Mouse (Mus musculus) fat pad, adult 2 months (tissue): ENCODE measurements around the gene Rftn2.
A peak's percentile ranks its signal among the peaks of the same experiment; 100 is the strongest.

Source experiments
- DNase-seq: peaks from one replicate; pipeline ENCODE4 v3.0.0-alpha.2; 2011; ENCODE audit warnings: low read depth, low spot score; ENCODE audit errors: extremely low read depth

Rftn2 gene

GRCm38 (mm10) chr1:55173720-55174557 lies 52.6 kb downstream of the Rftn2 start:
- peak; percentile 63 for DNase-seq

DNA sequence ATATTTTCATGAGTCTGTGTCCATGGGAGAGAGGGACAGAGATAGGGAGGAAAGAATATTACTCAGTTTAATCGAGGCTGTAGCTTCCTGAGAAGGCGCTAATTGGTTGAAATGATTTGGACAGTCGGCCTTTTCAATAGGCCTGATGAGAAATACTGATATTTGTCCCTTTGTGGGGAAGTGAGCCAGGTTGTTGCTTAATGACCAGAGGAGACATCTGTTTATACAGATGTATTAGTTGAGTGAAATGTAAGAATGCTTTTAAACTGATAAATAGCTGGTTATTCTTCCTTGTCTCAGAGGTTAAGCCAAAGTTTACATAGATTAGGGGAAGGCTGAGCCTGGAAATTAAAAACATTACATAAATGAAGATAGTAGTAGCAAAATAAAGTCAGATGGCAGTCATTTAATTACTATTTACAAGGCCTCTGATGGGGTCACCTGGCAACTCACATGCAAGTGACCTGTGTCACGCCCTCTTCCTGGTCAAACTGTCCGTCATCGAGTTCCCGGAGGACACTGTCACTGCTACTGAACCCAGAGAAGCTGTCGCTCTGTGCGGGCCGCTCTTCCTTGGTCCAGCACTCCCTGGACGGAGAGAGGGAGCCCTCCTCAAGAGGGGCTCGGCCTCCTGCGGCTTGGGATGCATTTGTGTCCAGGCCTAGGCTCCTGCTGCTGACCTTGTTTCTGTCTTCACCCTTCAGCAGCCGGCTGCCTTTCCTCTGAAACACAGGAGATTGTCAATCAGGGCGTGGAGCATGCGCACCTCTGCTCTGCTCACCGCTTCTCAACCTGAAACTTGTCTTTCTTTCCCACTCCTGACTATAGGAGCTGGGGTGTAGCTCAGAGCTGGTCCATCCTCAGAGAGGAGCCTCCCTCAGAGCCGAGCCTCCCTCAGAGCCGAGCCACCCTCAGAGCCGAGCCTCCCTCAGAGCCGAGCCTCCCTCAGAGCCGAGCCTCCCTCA lies 54.9 kb downstream of the Rftn2 start:
- DNase-seq = no peak

DNA sequence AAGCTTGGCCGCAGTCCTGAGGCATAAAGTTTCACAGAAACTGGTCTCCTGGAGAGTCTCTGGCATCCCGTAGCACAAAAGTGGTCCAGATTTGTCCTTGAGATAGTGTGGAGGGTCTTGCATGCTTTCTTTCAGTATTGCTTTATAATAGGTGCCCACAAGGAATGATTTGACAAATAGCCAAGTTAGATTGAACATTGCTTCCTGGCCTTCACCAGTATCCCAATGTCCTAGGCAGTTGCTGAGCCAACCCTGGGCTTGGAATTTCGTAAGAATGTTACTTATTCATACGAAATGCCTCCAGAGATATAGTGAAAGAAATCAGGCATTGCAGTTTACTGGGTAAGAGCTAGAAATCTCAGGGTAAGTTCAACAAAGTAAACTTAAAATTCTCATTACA lies 58.0 kb downstream of the Rftn2 start:
- DNase-seq = no peak

DNA sequence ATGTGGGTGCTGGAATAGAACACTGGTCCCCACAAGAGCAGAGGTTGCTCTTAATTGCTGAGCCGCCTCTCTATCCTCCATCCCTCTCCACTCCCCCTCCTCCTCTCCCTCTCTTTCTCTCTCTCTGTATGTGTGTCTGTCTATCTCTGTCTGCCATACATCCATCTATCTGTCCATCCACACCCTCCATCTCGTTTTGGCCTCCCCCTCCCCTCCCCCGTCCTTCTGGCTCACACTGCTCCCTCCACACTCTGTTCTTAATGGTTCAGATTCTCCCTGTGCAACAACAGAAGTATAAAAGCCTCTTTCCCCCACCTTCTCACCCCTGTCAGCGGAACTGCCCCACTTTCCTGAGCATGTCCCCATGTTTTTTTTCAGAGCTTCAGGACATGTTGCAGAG lies 59.0 kb downstream of the Rftn2 start:
- no peak for DNase-seq

- peak; percentile 90 for DNase-seq
Observed at GRCm38 (mm10) chr1:55164005-55164404, 62.6 kb downstream of the Rftn2 start.

DNA sequence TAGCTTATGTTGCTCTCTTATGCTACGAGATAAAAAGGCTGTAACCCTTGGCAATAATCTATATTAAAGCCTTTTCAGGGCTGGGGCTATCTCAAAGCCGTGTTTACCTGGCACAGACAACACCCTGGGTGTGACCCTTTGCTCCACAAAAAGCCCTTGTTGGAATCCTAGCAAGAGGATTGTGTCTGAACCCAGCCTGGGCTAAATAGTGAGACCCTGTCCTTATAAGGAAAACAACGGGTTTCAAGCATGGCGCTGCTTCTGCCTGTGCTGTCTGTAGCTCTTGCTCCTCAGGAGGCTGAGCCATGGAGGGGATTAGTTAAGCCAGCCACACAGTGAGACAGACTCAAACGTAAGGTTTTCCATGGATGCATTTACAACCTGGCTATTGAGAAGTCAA lies 63.8 kb downstream of the Rftn2 start:
- DNase-seq = no peak

- no peak for DNase-seq
Observed at GRCm38 (mm10) chr1:55161895-55162294, 64.7 kb downstream of the Rftn2 start.

DNA sequence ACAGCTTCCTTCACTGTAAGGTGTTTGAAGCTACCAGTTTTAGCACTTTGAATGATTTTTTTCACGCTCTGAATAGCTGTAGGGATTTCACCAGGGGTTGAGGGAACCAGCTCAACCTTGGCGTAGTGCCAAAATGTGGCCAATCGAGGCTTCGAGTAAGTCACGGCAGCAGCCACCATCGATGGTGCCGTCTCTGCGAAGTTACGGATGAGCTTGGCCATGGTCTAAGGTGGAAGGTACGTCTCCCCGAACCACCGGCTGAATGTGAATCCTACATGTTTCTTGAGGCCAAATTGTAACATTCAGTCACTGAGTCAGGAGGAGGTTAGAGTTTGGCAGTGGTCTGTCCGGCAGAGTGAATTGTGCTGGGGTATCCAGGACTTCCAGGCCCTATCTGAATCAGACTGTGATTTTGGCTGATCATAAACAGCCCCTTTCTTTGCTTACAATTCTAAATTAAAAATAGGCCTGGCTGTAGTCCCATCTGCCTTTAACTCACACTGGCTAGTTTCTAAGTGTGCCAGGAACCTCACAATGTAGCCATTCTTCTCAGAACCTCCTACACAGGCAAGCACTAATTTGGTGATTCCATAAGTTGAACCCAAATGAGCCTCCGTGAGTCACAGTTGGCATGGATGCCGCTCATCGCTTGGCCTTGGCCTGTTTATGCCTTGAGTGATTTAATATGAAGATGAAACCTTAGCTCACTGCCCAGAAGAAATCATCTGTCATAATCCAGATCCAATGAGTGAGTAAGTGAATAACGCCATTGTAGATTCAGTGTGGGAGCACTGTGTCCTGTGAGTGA lies 65.5 kb downstream of the Rftn2 start:
- peak; percentile 100 for DNase-seq

GRCm38 (mm10) chr1:55160218-55160617 lies 66.4 kb downstream of the Rftn2 start:
- DNase-seq = no peak

- no peak for DNase-seq
Observed at GRCm38 (mm10) chr1:55158821-55159220, 67.8 kb downstream of the Rftn2 start.

- no peak for DNase-seq
Observed at GRCm38 (mm10) chr1:55158211-55158610, 68.4 kb downstream of the Rftn2 start.

DNA sequence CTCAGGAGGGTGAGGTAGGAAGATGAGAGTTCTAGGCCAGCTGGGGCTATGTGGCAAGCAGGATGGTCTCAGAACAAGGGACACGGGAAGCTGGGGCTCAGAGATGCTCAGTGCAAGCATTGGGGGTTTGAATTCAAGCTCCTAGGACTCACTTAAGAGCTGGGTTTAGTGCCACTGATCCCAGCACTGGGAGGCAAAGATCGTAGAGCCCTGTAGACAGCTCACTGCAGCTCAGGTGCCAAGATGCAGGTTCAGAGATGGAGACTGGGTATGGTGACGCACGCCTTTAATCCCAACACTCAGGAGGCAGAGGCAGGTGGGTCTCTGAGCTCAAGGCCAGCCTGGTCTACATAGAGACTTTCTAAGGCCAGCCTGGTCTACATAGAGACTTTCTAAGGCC lies 69.3 kb downstream of the Rftn2 start:
- no peak for DNase-seq

DNA sequence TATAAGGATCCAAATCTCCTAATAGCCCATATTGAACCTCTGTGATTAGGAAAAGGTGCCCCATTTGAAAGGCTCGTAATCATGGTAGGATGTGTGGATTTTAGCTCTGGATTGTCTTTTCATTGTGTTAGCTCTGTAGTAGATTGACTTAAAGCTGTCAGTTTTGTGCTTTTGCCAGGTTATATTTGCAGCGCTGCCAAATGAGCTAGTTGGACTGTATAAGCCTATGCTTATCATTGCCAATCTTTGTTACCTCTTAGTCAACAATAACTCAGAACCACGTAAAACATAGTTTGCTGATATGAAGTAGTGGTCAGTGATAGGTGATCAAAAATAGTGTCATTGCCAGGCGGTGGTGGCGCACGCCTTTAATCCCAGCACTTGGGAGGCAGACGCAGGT lies 81.0 kb downstream of the Rftn2 start:
- no peak for DNase-seq

DNA sequence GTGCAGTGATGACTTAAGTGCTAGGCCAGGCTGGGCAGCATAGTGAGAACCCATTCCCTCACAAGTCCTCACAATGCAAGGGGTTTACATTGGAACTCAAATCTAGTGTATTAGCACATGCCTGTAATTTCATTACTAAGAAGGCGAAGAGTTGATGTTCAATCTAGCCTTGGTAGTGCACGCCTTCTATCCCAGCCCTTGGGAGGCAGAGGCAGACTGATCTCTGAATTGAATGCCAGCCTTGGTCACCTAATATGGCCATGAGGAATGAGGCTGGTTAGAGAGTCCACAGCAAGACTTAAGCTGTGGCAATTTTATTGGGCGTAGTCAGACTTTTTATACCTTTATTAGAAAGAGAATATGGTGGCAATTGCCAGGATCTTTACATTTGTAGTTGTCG lies 82.2 kb downstream of the Rftn2 start:
- no peak for DNase-seq

- DNase-seq = no peak
Observed at GRCm38 (mm10) chr1:55135846-55136245, 90.7 kb downstream of the Rftn2 start.

- no peak for DNase-seq
Observed at GRCm38 (mm10) chr1:55134301-55134700, 92.3 kb downstream of the Rftn2 start.

GRCm38 (mm10) chr1:55133173-55133572 lies 93.4 kb downstream of the Rftn2 start:
- DNase-seq = no peak

- no peak for DNase-seq
Observed at GRCm38 (mm10) chr1:55132308-55132707, 94.3 kb downstream of the Rftn2 start.

DNA sequence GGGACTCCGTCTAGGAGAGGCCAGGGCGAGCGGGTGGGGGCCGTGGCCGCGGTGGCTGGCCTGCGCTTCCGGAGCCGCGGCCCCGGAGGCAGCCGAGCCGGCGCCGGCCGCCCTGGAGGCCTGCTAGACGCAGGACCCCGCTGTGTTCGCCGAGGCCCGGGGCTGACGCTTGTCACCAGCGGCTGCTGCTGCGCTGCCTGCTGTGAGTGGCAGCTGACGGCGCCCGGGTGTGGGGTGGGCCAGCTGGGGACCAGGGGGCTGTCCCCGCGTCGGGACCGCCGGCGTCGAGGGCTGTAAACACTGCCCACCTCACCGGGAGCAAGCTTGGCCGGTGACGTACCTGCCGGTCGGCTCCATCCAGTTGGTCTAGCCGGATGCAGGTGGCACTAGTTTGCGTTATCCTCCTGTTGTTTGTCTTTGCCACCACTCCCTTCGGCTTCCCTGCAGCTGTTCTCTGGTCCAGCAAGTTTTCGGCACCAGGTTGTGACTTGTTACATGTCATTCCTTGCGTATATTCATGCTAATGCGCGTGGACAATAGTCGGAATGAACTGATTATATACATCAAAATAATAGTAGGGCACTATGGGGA lies 95.1 kb downstream of the Rftn2 start:
- DNase-seq = no peak

- DNase-seq = no peak
Observed at GRCm38 (mm10) chr1:55130943-55131401, 95.6 kb downstream of the Rftn2 start, which contains the start of gene Mob4. Mob4 (plus strand) TSS chr1:55131231.
